Mouse (Mus musculus) ES-E14 (cell line): ENCODE measurements around the gene Cox14.

Experiments used
- CHD2 ChIP-seq: IDR thresholded peaks from 2 replicates; pipeline ENCODE4 v1.6.1; 2014; ENCODE audit warnings: mild to moderate bottlenecking, low read depth, low read length, inconsistent platforms
- MAFK ChIP-seq: IDR thresholded peaks from 2 replicates; pipeline ENCODE4 v1.6.1; 2014; ENCODE audit warnings: mild to moderate bottlenecking, low read depth, low read length, inconsistent platforms; ENCODE audit not compliant: insufficient read depth
- ZNF384 ChIP-seq: IDR thresholded peaks from 2 replicates; pipeline ENCODE4 v1.6.1; 2012; ENCODE audit warnings: low read depth, low read length, inconsistent platforms

DNA sequence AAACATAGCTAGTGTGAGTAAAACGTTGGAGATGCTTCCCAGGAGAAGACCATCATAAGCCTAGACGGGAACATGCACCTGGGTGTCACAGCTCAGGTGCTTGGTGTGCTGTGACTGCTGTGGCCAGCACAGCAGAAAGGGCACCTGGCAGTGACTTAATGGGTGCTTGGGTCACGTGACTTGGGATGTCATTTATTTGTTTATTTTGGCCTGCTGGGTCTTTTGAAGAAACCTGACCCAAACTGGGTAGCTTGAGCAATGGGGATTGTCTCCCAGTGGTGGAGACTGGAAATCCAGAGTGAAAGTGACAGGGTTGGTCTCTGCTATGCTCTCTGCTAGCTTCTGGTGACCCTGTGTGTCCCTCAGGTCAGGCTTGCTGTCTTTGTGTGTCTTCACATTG, 13.9 kb upstream of the Cox14 start:
- TF ChIP-seq MAFK (no peak), CHD2 (no peak), ZNF384 (no peak)
